12 mouse cellular contexts compared by ENCODE assay signal in the genomic region with DNA sequence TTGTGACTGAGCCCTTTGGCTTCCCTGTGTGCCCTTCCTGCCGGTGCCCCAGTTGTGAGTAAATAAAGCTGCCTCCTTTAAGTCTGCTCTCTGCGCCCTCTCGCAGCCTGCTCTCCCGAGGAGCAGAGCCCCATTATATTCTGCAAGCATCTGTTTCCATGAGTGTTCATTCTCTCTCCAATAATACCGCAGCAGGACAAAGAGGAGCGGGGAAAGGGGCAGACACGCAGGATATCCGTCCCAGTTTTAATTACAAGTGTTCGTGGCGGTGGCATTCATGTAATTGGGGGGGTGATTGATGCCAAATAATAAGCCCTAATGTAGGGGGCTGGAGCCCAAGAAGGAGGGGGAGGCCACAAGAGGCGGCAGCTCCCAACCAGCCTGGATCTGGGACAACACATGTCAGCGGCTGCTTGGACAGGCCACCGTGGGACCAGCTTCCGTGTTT.
A peak's percentile ranks its signal among the peaks of the same experiment; 100 is the strongest.
DNase-seq lines count a peak whose midpoint lies in the region; ATAC-seq lines count a peak whose summit lies in the region.
"Had no signal": no experiment of that assay in that cellular context is flagged by ENCODE, and none has a peak within 500 bp of the region (broad histone marks: within the 10 kb centered on the region; RNA-seq: fewer than 3 reads in every experiment).

No protein-coding gene starts in this region.

- peak; percentile 20 for DNase-seq in brain, adult 2 months (ENCODE audit: low read depth, low spot score)
- DNase-seq in forebrain, embryonic 10.5 days (ENCODE audit: extremely low spot score, low spot score) = no peak
- DNase-seq in hindbrain, embryonic 14.5 days (ENCODE audit: low spot score) = peak; percentile 32
- DNase-seq in midbrain, embryonic 14.5 days = peak; percentile 54
- DNase-seq in embryo, embryonic 9.5 days (ENCODE audit: extremely low spot score) = no peak
- no peak for DNase-seq in urinary bladder, postnatal 10 days (ENCODE audit: low spot score)
- no peak for DNase-seq in heart, adult 18-20 months
- DNase-seq: adrenal gland, adult 8-10 months; kidney, adult 8-10 months; liver had no signal

- H3K36me3 ChIP-seq in forebrain, embryonic 10.5 days (replicated peaks) = no peaks in the 10 kb centered on the region
- H3K36me3 ChIP-seq in hindbrain, embryonic 14.5 days (replicated peaks; ENCODE audit: control insufficient read depth, insufficient read depth) = no peaks in the 10 kb centered on the region
- no peaks in the 10 kb centered on the region for H3K36me3 ChIP-seq in midbrain, embryonic 14.5 days (ENCODE audit: control insufficient read depth, insufficient read depth, low read length)

- 58% methylated on average over 14 of the region's 14 CpGs for WGBS in forebrain, embryonic 10.5 days
- WGBS in hindbrain, embryonic 14.5 days = 15% methylated on average over 14 of the region's 14 CpGs
- 25% methylated on average over 14 of the region's 14 CpGs for WGBS in midbrain, embryonic 14.5 days

- peak; percentile 31; the same call in 1 of the 2 replicates for ATAC-seq in hindbrain, embryonic 14.5 days (ENCODE audit: low FRiP score)
- no peak for ATAC-seq in midbrain, embryonic 14.5 days (ENCODE audit: low FRiP score, low TSS enrichment)
- ATAC-seq in megakaryocyte-erythroid progenitor cell, adult 5-6 weeks (replicated peaks; ENCODE audit: low FRiP score, low TSS enrichment, poor library complexity, severe bottlenecking) = no peak

- peaks cover 17% of the 10 kb centered on the region for H3K4me1 ChIP-seq in forebrain, embryonic 10.5 days
- peaks cover 12% of the 10 kb centered on the region for H3K4me1 ChIP-seq in hindbrain, embryonic 14.5 days (replicated peaks; ENCODE audit: control insufficient read depth, insufficient read depth, low read length)
- H3K4me1 ChIP-seq in midbrain, embryonic 14.5 days (ENCODE audit: control insufficient read depth, insufficient read depth, low read length) = peaks cover 5% of the 10 kb centered on the region; the same call in 1 of the 2 replicates

- H3K4me3 ChIP-seq in forebrain, embryonic 10.5 days = peak overlapping the region; percentile 23; the same call in 1 of the 2 replicates
- no peak overlapping the region for H3K4me3 ChIP-seq in hindbrain, embryonic 14.5 days (replicated peaks; ENCODE audit: low read length)
- no peak overlapping the region for H3K4me3 ChIP-seq in midbrain, embryonic 14.5 days (replicated peaks; ENCODE audit: low read depth, low read length)

- H3K27me3 ChIP-seq in forebrain, embryonic 10.5 days (ENCODE audit: poor library complexity, severe bottlenecking) = peaks cover 17% of the 10 kb centered on the region
- no peaks in the 10 kb centered on the region for H3K27me3 ChIP-seq in hindbrain, embryonic 14.5 days (ENCODE audit: control insufficient read depth, insufficient read depth, low read length)
- no peaks in the 10 kb centered on the region for H3K27me3 ChIP-seq in midbrain, embryonic 14.5 days (ENCODE audit: control insufficient read depth, insufficient read depth, low read length)

- H3K9me3 ChIP-seq in forebrain, embryonic 10.5 days = no peaks in the 10 kb centered on the region
- no peaks in the 10 kb centered on the region for H3K9me3 ChIP-seq in hindbrain, embryonic 14.5 days (ENCODE audit: control insufficient read depth, low read length)
- H3K9me3 ChIP-seq in midbrain, embryonic 14.5 days (ENCODE audit: control insufficient read depth, low read length) = no peaks in the 10 kb centered on the region

- 0 out of 2 replicates have a peak overlapping the region, but pooled peaks have one; percentile 28 for H3K9ac ChIP-seq in hindbrain, embryonic 14.5 days
- H3K9ac ChIP-seq in midbrain, embryonic 14.5 days (replicated peaks; ENCODE audit: low read length) = no peak overlapping the region

- H3K4me2 ChIP-seq in hindbrain, embryonic 14.5 days (replicated peaks) = peak overlapping the region; percentile 24
- H3K4me2 ChIP-seq in midbrain, embryonic 14.5 days (ENCODE audit: low read length) = peak overlapping the region; percentile 23; the same call in 1 of the 2 replicates

- peak overlapping the region; percentile 65 for H3K27ac ChIP-seq in forebrain, embryonic 10.5 days
- H3K27ac ChIP-seq in hindbrain, embryonic 14.5 days = no peak overlapping the region
- H3K27ac ChIP-seq in midbrain, embryonic 14.5 days (replicated peaks; ENCODE audit: low read depth, low read length) = 0 out of 2 replicates have a peak overlapping the region, but pooled peaks have one; percentile 14
- H3K27ac ChIP-seq: stomach, postnatal 0 days had no signal

Comparison
In these comparisons a context has a peak if more than half of its experiments do, and no peak if none do; other contexts are left out.
1. DNase-seq: peak in brain, adult 2 months (single experiment), hindbrain, embryonic 14.5 days (single experiment) and midbrain, embryonic 14.5 days (single experiment); none in forebrain, embryonic 10.5 days (single experiment), embryo, embryonic 9.5 days (single experiment), urinary bladder, postnatal 10 days (single experiment) and heart, adult 18-20 months (0 of 2).